8 mouse cellular contexts compared by ENCODE assay signal in the genomic region with DNA sequence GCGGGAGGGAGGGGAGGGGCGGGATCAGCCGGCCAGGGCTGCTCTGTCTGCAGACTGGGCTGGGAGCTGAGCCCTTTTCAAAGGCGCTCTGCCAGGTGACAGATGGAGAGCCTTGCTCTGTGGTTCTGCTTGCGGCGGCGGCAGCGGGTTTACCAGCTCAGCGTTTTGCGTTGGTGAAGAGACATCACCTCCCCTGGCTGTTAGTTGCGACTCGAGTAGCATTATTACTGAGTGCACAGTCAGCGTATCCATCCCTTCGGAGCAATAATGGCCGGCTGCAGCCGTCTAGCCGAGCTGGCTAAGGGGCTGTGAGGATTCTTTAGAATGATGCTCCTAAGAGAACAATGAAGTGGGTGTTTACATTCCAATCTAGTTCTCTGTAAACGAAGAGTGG. TPM values are rescaled to one million over a fixed set of nuclear protein-coding genes. Genes with fewer than 3 reads are reported as not detected.
DNase-seq lines count a peak whose midpoint lies in the region; ATAC-seq lines count a peak whose summit lies in the region.

No protein-coding gene starts in this region.

- no peaks in the 10 kb centered on the region for H3K9me3 ChIP-seq in forebrain, embryonic 14.5 days (replicated peaks; ENCODE audit: control insufficient read depth, low read length)

- peak; percentile 32 for ATAC-seq in CD4-positive, CD25-positive, alpha-beta regulatory T cell, adult 4 months
- peak; percentile 80 for ATAC-seq in cerebellum, adult (ENCODE audit: insufficient number of reproducible peaks, low FRiP score, low TSS enrichment)
- peak; percentile 89 for ATAC-seq in forebrain, embryonic 14.5 days

- H3K27me3 ChIP-seq in forebrain, embryonic 14.5 days (replicated peaks; ENCODE audit: control insufficient read depth, insufficient read depth, low read length): no peaks in the 10 kb centered on the region

- peak overlapping the region; percentile 61 for H3K9ac ChIP-seq in forebrain, embryonic 14.5 days (ENCODE audit: low read length)

- H3K4me1 ChIP-seq in forebrain, embryonic 14.5 days (ENCODE audit: control insufficient read depth, insufficient read depth, low read length): peaks cover 24% of the 10 kb centered on the region

- H3K36me3 ChIP-seq in forebrain, embryonic 14.5 days (ENCODE audit: control insufficient read depth, insufficient read depth, low read length): no peaks in the 10 kb centered on the region

- WGBS in forebrain, embryonic 14.5 days: 0% methylated on average over 18 of the region's 18 CpGs

- H3K4me3 ChIP-seq in forebrain, embryonic 14.5 days (ENCODE audit: low read depth, low read length): peak overlapping the region; percentile 33

- intact Hi-C loops in heart, postnatal 25 days (cut with DNase I): no loop called here

- H3K4me2 ChIP-seq in forebrain, embryonic 14.5 days (ENCODE audit: low read length): peak overlapping the region; percentile 78

- peak overlapping the region; percentile 91 for H3K27ac ChIP-seq in forebrain, embryonic 14.5 days (ENCODE audit: low read depth, low read length)

- peak; percentile 96 for DNase-seq in forebrain, embryonic 14.5 days (ENCODE audit: low spot score)
- DNase-seq in heart, postnatal 25 days (ENCODE audit: low spot score): peak; percentile 21
- DNase-seq in layer of hippocampus, postnatal 25 days (ENCODE audit: extremely low spot score in 1 of 2, low spot score in 1 of 2): peak; percentile 66 to 67
- DNase-seq in lung, postnatal 14 days: peak; percentile 60
- DNase-seq in right cerebral cortex, adult 18-20 months: peak; percentile 88
- DNase-seq in MN1 (ENCODE audit: low spot score): no peak

RNA-seq across cellular contexts. Expression of a gene that starts 0.7 kb away (rescaled TPM):
- polyA plus RNA-seq in CD4-positive, CD25-positive, alpha-beta regulatory T cell, adult 4 months (2017; shearing (Covaris generic)): not detected
- 1.3 and 1.6 TPM in 2 replicates for polyA plus RNA-seq in forebrain, embryonic 14.5 days (2014; fragmentation: Nextera tagmentation; extraction: Ambion mirVana)
- not detected for total RNA-seq in heart, postnatal 25 days (2021)
- total RNA-seq in layer of hippocampus, postnatal 25 days (2021): not detected

RNA-seq across cellular contexts. Expression of a gene that starts 28.6 kb away (rescaled TPM):
- 1 to 10 TPM; 2.4 to 2.7 TPM for polyA plus RNA-seq in CD4-positive, CD25-positive, alpha-beta regulatory T cell, adult 4 months (2017; shearing (Covaris generic))
- polyA plus RNA-seq in forebrain, embryonic 14.5 days (2014; fragmentation: Nextera tagmentation; extraction: Ambion mirVana): 1.3 and 1.6 TPM in 2 replicates
- total RNA-seq in heart, postnatal 25 days (2021): 10 to 100 TPM; 16.2 to 16.7 TPM
- 1 to 10 TPM; 2.1 to 2.6 TPM for total RNA-seq in layer of hippocampus, postnatal 25 days (2021)

Comparison
In these comparisons a context has a peak if more than half of its experiments do, and no peak if none do; other contexts are left out.
1. ATAC-seq: peak in every context shown above with its lines; median percentile 89 in forebrain, embryonic 14.5 days; 80 in cerebellum, adult; 32 in CD4-positive, CD25-positive, alpha-beta regulatory T cell, adult 4 months.
2. RNA of a gene that starts 28.6 kb away (total RNA-seq): 16.2 to 16.7 TPM in heart, postnatal 25 days; 2.1 to 2.6 TPM in layer of hippocampus, postnatal 25 days; every median in the first group is over 4 times any median in the second.